Mouse (Mus musculus): ENCODE measurements around the gene Erbb4. TPM values are rescaled to one million over a fixed set of nuclear protein-coding genes. Genes with fewer than 3 reads are reported as not detected.

The Erbb4 gene
- polyA plus RNA-seq, 1 experiment from 2014 or later, result 23.7 TPM

DNA sequence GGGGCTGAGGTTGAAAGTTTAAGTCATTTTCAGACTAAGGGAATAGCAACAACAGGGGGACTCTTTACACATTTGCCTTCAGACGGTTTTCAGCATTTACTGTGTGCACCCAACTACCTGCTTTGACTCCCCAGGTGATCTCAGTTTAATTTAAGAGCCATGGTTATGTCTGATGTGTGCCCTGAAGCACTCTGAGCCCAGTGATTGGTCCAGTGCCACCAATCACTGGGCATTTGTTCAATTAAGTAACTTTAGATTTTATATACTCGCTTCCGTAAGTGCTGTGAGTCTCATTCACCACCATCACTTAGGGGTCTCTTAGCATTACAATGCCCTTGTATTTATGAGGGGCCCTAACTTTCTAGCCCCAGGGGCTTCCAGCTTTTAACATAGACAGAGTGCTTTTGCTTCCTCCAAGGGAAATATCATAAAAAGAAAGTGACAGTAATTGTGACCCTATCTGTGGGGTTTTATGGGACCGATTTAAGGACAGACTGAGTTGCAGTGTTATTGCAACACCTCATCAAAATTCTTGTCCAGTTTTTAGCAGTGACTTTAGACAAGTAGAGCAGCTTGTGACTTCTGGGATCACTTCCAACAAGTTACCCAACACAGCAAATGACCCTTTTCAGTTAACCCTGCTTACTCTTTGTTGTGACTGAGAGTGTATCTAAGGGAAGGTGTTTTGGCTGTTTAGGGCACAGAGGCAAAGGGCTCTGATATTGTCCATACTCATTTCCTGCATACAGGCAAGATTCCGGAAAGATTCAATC lies 134.3 kb downstream of the Erbb4 start:
- Histone ChIP-seq H3K27me3 (ENCODE audit: control insufficient read depth, insufficient read depth, low read length) (no peaks in the 10 kb centered on the region), H3K9me3 (ENCODE audit: control insufficient read depth, low read length) (no peaks in the 10 kb centered on the region), H3K4me1 (replicated peaks; ENCODE audit: control insufficient read depth, insufficient read depth, low read length) (peaks cover 5% of the 10 kb centered on the region; the same call in 1 of the 2 replicates), H3K4me2 (replicated peaks) (no peak overlapping the region), H3K27ac (no peak overlapping the region), H3K9ac (no peak overlapping the region), H3K4me3 (replicated peaks; ENCODE audit: low read length) (no peak overlapping the region), H3K36me3 (replicated peaks; ENCODE audit: control insufficient read depth, insufficient read depth) (no peaks in the 10 kb centered on the region)
- 57% methylated on average over 5 of the region's 5 CpGs for WGBS
- no peak for ATAC-seq (ENCODE audit: low FRiP score)
- no peak for DNase-seq (ENCODE audit: low spot score)

DNA sequence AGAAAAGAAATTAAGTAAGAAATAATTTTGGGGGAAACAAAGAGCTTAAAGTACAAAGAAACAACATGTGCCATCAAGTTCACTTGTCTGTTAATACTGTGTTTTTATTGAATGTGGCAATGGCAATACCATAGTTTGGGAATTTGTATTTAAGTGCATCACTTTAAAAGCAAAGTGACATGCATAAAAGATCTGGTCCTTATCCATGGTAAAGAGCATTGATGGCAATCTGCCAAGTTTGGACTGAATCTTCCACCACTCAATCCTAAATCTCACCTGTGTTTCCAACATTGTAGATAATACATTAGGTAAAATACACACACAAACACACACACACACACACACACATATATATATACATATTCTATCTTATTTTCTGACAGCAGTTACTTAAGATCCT lies 143.7 kb downstream of the Erbb4 start:
- H3K4me3 ChIP-seq (replicated peaks; ENCODE audit: low read length), result no peak overlapping the region
- no peaks in the 10 kb centered on the region for H3K4me1 ChIP-seq (replicated peaks; ENCODE audit: control insufficient read depth, insufficient read depth, low read length)
- no peak overlapping the region for H3K27ac ChIP-seq
- H3K27me3 ChIP-seq (ENCODE audit: control insufficient read depth, insufficient read depth, low read length), result no peaks in the 10 kb centered on the region
- no peak overlapping the region for H3K4me2 ChIP-seq (replicated peaks)
- H3K36me3 ChIP-seq (replicated peaks; ENCODE audit: control insufficient read depth, insufficient read depth), result no peaks in the 10 kb centered on the region
- H3K9me3 ChIP-seq (ENCODE audit: control insufficient read depth, low read length), result no peaks in the 10 kb centered on the region
- ATAC-seq (ENCODE audit: low FRiP score) (no peak), DNase-seq (ENCODE audit: low spot score) (no peak)
- no peak overlapping the region for H3K9ac ChIP-seq

DNA sequence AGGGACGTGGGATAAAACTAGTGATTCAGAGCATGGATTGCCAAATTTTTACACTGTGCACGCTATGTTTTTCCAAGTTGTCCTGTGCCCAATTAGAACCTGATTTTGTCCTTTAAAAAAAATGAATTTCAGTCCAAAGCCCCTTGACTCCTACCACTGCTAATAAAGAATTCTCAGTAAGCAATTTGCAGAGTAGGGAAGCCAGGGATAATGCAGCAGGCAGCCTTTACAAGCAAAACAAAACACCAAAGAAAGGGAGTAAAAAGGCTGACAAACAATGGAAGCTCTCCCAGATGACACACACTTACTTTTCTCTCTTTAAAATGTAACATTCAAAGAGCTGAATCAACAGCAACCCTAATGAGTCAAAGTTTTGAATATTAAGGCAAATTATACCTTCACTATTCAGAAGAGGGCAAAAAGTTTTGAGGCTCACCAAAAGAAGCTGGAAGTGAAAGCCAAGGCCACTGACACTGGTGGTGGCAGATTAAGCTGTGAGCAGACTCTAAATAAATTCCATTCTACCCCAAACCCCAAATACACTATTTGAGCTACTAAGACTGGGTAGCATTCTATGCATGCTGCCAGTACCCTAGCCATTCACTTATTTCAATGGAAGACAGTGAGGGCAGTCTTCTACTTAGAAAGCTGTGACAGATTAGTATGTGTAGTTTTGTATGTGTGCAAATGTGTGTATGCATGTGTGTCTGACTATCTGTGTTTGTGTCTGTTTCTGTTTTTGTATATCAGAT lies 146.3 kb downstream of the Erbb4 start:
- 41% methylated on average over 2 of the region's 2 CpGs for WGBS
- Histone ChIP-seq H3K27ac (no peak overlapping the region), H3K4me1 (replicated peaks; ENCODE audit: control insufficient read depth, insufficient read depth, low read length) (0 out of 2 replicates have a peak, but pooled peaks cover 3% of the 10 kb centered on the region), H3K27me3 (ENCODE audit: control insufficient read depth, insufficient read depth, low read length) (no peaks in the 10 kb centered on the region), H3K36me3 (replicated peaks; ENCODE audit: control insufficient read depth, insufficient read depth) (no peaks in the 10 kb centered on the region), H3K4me2 (replicated peaks) (no peak overlapping the region), H3K4me3 (replicated peaks; ENCODE audit: low read length) (no peak overlapping the region), H3K9ac (no peak overlapping the region), H3K9me3 (ENCODE audit: control insufficient read depth, low read length) (no peaks in the 10 kb centered on the region)
- ATAC-seq (ENCODE audit: low FRiP score) (no peak), DNase-seq (ENCODE audit: low spot score) (no peak)

DNA sequence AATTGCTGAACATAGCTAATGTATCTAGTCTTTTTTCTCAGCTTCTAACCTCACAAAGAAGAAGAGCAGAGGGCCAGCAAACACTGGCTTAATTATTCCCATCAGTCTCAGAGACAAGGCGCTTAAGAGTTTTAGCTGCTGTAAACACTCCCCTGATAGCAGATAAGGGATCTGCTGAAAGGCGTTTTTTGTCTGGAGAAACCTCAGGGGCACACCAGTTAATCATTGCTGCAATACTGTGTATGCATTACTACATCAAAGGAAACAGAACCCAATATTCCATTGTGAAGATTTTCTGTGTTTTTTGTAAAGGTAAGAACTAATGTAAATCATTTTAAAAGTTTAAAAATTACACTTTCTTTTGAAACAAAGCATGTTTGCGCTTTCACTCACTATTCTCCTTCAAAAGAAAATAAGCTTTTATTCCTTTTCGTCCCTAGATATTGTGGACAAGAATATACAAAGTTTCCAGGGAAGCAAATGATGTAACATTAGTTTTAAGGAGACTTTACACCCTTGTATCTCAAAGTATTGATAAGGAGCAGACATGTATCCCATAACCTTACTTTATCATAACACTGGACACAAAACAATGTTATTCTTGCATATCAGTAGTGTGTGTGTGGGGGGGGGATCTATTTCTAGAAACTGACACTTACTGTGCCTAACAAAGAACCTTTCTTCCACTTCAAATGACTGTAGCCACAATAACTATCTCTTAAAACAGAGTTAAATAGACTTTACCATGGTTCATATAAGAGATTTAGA lies 150.9 kb downstream of the Erbb4 start:
- no peak overlapping the region for H3K9ac ChIP-seq
- 52% methylated on average over 4 of the region's 4 CpGs for WGBS
- H3K9me3 ChIP-seq (ENCODE audit: control insufficient read depth, low read length), result no peaks in the 10 kb centered on the region
- H3K27ac ChIP-seq, result no peak overlapping the region
- no peaks in the 10 kb centered on the region for H3K36me3 ChIP-seq (replicated peaks; ENCODE audit: control insufficient read depth, insufficient read depth)
- DNase-seq (ENCODE audit: low spot score), result no peak
- ATAC-seq (ENCODE audit: low FRiP score), result no peak
- H3K4me1 ChIP-seq (replicated peaks; ENCODE audit: control insufficient read depth, insufficient read depth, low read length), result 0 out of 2 replicates have a peak, but pooled peaks cover 3% of the 10 kb centered on the region
- H3K27me3 ChIP-seq (ENCODE audit: control insufficient read depth, insufficient read depth, low read length), result no peaks in the 10 kb centered on the region
- H3K4me2 ChIP-seq (replicated peaks), result no peak overlapping the region
- no peak overlapping the region for H3K4me3 ChIP-seq (replicated peaks; ENCODE audit: low read length)

DNA sequence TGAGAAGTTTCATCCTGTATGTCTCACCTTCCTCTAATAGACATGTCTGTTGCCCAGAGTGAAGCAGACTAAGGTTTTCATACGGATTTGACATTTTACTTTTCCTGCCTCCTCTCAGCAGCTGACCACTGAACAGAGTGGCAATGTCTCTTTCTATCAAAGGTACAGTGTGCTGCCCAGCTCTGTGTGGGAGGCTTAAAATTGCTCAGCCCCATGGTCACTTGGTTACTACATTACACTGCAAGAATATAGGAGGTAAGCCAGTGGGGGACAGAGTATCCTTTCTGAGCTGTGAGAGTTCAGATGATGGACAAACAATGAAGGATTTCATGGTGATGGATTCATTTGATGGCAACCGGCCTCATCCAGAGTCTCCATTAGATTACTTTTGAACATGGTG lies 152.4 kb downstream of the Erbb4 start:
- Histone ChIP-seq H3K36me3 (replicated peaks; ENCODE audit: control insufficient read depth, insufficient read depth) (no peaks in the 10 kb centered on the region), H3K27me3 (ENCODE audit: control insufficient read depth, insufficient read depth, low read length) (no peaks in the 10 kb centered on the region), H3K9me3 (ENCODE audit: control insufficient read depth, low read length) (no peaks in the 10 kb centered on the region), H3K9ac (no peak overlapping the region), H3K4me1 (replicated peaks; ENCODE audit: control insufficient read depth, insufficient read depth, low read length) (0 out of 2 replicates have a peak, but pooled peaks cover 3% of the 10 kb centered on the region), H3K27ac (no peak overlapping the region), H3K4me3 (replicated peaks; ENCODE audit: low read length) (no peak overlapping the region), H3K4me2 (replicated peaks) (no peak overlapping the region)
- WGBS, result 40% methylated on average over 2 of the region's 2 CpGs
- ATAC-seq (ENCODE audit: low FRiP score), result no peak
- DNase-seq (ENCODE audit: low spot score), result no peak

DNA sequence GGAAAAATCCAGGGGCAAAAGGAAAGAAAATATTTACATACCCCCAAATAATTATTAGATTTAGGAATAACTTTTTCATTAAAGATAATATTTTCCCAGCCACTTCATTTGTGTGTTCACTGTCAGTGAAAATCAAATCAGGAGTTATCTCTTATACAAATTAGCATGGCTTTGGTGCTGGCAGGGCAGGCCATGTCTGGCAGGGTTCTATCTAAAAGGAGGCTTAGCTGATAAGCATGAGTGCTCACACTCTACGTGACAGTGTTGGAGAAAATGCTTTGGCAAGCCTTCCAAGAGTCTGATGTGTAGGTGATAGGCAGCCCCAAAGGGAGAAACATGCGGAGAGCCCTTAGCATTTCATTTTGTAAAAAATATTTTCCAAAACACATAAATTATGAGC lies 164.7 kb downstream of the Erbb4 start:
- H3K4me1 ChIP-seq (replicated peaks; ENCODE audit: control insufficient read depth, insufficient read depth, low read length), result no peaks in the 10 kb centered on the region
- H3K4me3 ChIP-seq (replicated peaks; ENCODE audit: low read length), result no peak overlapping the region
- no peak overlapping the region for H3K9ac ChIP-seq
- no peak overlapping the region for H3K27ac ChIP-seq
- no peak for ATAC-seq (ENCODE audit: low FRiP score)
- H3K36me3 ChIP-seq (replicated peaks; ENCODE audit: control insufficient read depth, insufficient read depth), result no peaks in the 10 kb centered on the region
- H3K27me3 ChIP-seq (ENCODE audit: control insufficient read depth, insufficient read depth, low read length), result no peaks in the 10 kb centered on the region
- H3K9me3 ChIP-seq (ENCODE audit: control insufficient read depth, low read length), result no peaks in the 10 kb centered on the region
- DNase-seq (ENCODE audit: low spot score), result no peak
- 64% methylated on average over 2 of the region's 2 CpGs for WGBS
- H3K4me2 ChIP-seq (replicated peaks), result no peak overlapping the region

DNA sequence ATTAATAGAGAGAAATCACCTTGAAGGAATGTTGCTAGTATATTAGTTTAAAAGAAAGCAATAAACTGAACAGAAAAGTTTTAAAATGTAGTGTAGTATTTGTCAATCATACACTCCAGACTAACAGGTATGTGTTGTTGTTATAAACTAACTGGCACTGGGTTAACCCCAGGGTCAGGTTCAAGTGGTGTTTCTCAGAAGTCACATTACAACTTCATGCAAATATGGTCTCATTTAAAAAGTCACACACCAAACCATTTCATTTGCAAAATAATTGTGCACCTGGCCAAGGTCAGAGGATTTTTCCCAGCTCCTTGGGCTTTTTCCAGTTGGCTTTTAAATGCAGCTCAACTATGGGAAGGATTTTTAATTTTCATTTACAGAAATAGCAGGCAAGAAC lies 173.1 kb downstream of the Erbb4 start:
- no peaks in the 10 kb centered on the region for H3K4me1 ChIP-seq (replicated peaks; ENCODE audit: control insufficient read depth, insufficient read depth, low read length)
- H3K4me3 ChIP-seq (replicated peaks; ENCODE audit: low read length), result no peak overlapping the region
- no peaks in the 10 kb centered on the region for H3K9me3 ChIP-seq (ENCODE audit: control insufficient read depth, low read length)
- H3K4me2 ChIP-seq (replicated peaks), result no peak overlapping the region
- no peak for ATAC-seq (ENCODE audit: low FRiP score)
- H3K9ac ChIP-seq, result no peak overlapping the region
- DNase-seq (ENCODE audit: low spot score), result no peak
- H3K27ac ChIP-seq, result no peak overlapping the region
- no peaks in the 10 kb centered on the region for H3K36me3 ChIP-seq (replicated peaks; ENCODE audit: control insufficient read depth, insufficient read depth)
- no peaks in the 10 kb centered on the region for H3K27me3 ChIP-seq (ENCODE audit: control insufficient read depth, insufficient read depth, low read length)

DNA sequence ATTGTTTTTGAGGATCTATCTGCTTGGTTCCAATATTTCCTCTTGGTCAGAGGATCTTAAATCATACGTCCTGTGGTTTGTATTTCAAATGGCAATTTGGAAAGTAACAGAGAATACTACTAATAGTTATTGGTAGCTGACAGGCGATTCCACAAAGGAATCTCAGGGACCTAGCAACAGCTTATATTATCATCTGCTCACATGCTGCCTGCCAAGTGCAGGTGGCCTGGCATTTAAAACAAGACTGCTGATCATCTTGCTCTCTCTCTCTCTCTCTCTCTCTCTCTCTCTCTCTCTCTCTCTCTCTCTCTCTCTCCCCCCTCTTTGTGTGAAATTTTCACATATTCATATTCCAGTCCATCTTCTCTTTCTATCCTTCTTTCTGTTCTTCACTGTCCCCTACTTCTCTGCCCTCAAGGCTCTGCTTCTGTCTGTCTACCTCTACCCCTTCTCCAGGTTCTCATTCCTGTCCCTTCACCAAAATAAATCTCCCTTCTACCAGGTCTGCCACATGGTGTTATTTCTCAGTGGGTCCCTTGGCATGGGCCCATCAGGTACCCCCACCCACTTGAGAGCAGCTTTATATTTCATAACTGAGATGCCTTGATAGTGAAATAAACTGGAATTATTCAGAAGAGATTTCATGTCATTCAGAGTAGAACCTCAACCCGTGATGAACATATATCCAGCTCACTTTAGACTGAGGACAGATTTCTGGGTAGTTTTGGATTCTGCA lies 174.4 kb downstream of the Erbb4 start:
- Histone ChIP-seq H3K9me3 (ENCODE audit: control insufficient read depth, low read length) (no peaks in the 10 kb centered on the region), H3K36me3 (replicated peaks; ENCODE audit: control insufficient read depth, insufficient read depth) (no peaks in the 10 kb centered on the region), H3K9ac (no peak overlapping the region), H3K4me1 (replicated peaks; ENCODE audit: control insufficient read depth, insufficient read depth, low read length) (no peaks in the 10 kb centered on the region), H3K4me2 (replicated peaks) (no peak overlapping the region), H3K27ac (no peak overlapping the region), H3K4me3 (replicated peaks; ENCODE audit: low read length) (no peak overlapping the region), H3K27me3 (ENCODE audit: control insufficient read depth, insufficient read depth, low read length) (no peaks in the 10 kb centered on the region)
- 84% methylated on average over 3 of the region's 3 CpGs for WGBS
- no peak for ATAC-seq (ENCODE audit: low FRiP score)
- DNase-seq (ENCODE audit: low spot score), result no peak

DNA sequence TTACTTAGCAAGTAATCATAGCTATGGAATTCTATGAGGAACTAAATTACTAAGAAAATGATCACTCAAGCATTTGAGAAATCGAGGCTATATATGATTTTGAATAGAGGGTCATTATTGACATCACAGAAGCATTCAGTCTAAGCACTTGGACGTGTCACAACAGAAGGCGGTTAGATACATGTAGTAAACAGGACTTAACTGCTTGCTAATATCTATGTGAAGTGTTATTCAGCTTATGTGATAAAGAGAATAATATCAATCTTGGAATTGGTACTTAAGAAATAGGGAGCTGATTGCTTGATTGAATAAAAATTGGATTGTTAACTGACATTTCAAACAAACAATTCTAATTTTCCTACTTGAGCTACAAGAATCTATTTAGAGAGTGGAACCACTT lies 190.0 kb downstream of the Erbb4 start:
- ATAC-seq (ENCODE audit: low FRiP score) (no peak), DNase-seq (ENCODE audit: low spot score) (no peak)
- Histone ChIP-seq H3K4me3 (replicated peaks; ENCODE audit: low read length) (no peak overlapping the region), H3K9me3 (ENCODE audit: control insufficient read depth, low read length) (no peaks in the 10 kb centered on the region), H3K27ac (no peak overlapping the region), H3K4me1 (replicated peaks; ENCODE audit: control insufficient read depth, insufficient read depth, low read length) (no peaks in the 10 kb centered on the region), H3K36me3 (replicated peaks; ENCODE audit: control insufficient read depth, insufficient read depth) (no peaks in the 10 kb centered on the region), H3K27me3 (ENCODE audit: control insufficient read depth, insufficient read depth, low read length) (no peaks in the 10 kb centered on the region), H3K4me2 (replicated peaks) (no peak overlapping the region), H3K9ac (no peak overlapping the region)
- 80% methylated on average over 3 of the region's 3 CpGs for WGBS
